Mouse (Mus musculus) testis, adult 2 months (tissue): ENCODE measurements around the gene Lhx9. TPM values are rescaled to one million over a fixed set of nuclear protein-coding genes. Genes with fewer than 3 reads are reported as not detected.

Source experiments
- H3K27ac ChIP-seq: fragments of 200-500 bp; 2 replicates; pipeline ENCODE4 v1.5.1; 2012; ENCODE audit warnings: low read depth, low read length; ENCODE audit not compliant: control insufficient read depth, insufficient read depth
- H3K27me3 ChIP-seq: fragments of 200-500 bp; 2 replicates; pipeline ENCODE4 v1.6.1; 2012; ENCODE audit warnings: mild to moderate bottlenecking, low read length, moderate library complexity; ENCODE audit not compliant: control insufficient read depth, insufficient read depth
- H3K36me3 ChIP-seq: fragments of 200-500 bp; 2 replicates; pipeline ENCODE4 v1.6.1; 2012; ENCODE audit warnings: mild to moderate bottlenecking, low read length; ENCODE audit not compliant: control insufficient read depth, insufficient read depth
- H3K4me1 ChIP-seq: fragments of 200-500 bp; 2 replicates; pipeline ENCODE4 v1.6.1; 2012; ENCODE audit warnings: low read length; ENCODE audit not compliant: control insufficient read depth, insufficient read depth
- H3K4me3 ChIP-seq: fragments of 200-500 bp; 2 replicates; pipeline ENCODE4 v1.5.1; 2012; ENCODE audit warnings: low read depth, mild to moderate bottlenecking, low read length, moderate library complexity, mixed read lengths; ENCODE audit not compliant: control insufficient read depth
- CTCF ChIP-seq: fragments of 200-500 bp; IDR thresholded peaks from 2 replicates; pipeline ENCODE4 v1.5.1; 2012; ENCODE audit warnings: low read depth, mild to moderate bottlenecking, inconsistent platforms, low read length, moderate library complexity; ENCODE audit not compliant: control insufficient read depth, insufficient read depth, insufficient replicate concordance
- POLR2A ChIP-seq: fragments of 200-500 bp; IDR thresholded peaks from 2 replicates; pipeline ENCODE4 v1.6.1; 2012; ENCODE audit warnings: low read depth, mild to moderate bottlenecking, inconsistent platforms, low read length, moderate library complexity; ENCODE audit not compliant: control insufficient read depth
- polyA plus RNA-seq: library from polyadenylated mRNA; depleted of rRNA; stranded (reverse); fragments of >200 nt; gene quantifications from 2 replicates; pipeline ENCODE4 v1.2.3, GENCODE M21; 2012

The Lhx9 gene
- polyA plus RNA-seq, 1 experiment: 0.52 TPM

DNA sequence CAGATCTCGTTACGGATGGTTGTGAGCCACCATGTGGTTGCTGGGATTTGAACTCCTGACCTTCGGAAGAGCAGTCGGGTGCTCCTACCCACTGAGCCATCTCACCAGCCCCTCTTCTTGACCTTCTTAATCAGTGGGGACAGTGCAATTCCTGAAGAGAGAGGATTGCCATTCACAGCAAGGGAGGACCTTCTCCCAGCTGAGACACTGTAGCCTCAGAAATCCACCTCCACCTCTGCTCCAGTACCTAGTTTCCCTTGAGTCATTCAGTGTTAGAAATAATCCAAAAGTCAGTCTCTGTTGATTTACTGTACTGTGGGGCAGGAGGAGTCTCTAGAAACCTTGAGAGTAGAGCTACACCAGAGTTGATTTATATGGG is 1.8 kb upstream of the Lhx9 start:
- Histone ChIP-seq H3K4me3 (no peak overlapping the region), H3K27ac (no peak overlapping the region), H3K36me3 (no peaks in the 10 kb centered on the region), H3K27me3 (peaks cover 2% of the 10 kb centered on the region; the same call in 1 of the 2 replicates), H3K4me1 (peaks cover 8% of the 10 kb centered on the region)
- no peak for TF ChIP-seq POLR2A
- TF ChIP-seq CTCF: no peak

DNA sequence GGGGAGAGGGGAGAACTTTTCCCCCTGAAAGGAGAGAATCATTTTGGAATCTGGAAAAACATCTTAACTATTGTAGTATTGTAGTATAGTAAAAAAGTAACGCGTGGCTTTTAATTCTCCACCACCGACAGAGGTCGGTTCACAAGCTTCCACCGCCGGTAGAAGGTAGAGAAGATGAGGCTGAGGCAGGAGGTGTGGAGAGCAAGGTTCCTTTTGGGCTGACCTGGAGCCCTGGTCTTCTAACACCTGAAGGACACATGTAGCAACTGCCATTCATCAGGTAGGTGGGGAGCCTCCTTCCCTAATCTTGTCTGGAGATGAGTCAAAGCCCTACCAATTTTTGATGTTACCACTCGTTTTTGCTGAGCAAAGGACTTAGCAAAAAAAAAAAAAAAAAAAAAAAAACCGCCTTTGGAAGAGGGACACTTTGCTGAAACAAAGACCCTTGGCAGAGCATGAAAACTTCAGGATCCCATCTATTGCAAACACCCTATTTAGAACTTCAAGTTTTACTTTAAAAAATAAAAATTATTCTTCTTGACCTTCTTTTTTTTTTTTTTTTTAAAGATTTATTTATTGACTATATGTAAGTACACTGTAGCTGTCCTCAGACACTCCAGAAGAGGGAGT is 1.3 kb upstream of the Lhx9 start:
- peaks cover 2% of the 10 kb centered on the region; the same call in 1 of the 2 replicates for H3K27me3 ChIP-seq
- H3K4me3 ChIP-seq: no peak overlapping the region
- H3K4me1 ChIP-seq: peaks cover 8% of the 10 kb centered on the region
- no peaks in the 10 kb centered on the region for H3K36me3 ChIP-seq
- TF ChIP-seq CTCF: no peak
- TF ChIP-seq POLR2A: no peak
- no peak overlapping the region for H3K27ac ChIP-seq

DNA sequence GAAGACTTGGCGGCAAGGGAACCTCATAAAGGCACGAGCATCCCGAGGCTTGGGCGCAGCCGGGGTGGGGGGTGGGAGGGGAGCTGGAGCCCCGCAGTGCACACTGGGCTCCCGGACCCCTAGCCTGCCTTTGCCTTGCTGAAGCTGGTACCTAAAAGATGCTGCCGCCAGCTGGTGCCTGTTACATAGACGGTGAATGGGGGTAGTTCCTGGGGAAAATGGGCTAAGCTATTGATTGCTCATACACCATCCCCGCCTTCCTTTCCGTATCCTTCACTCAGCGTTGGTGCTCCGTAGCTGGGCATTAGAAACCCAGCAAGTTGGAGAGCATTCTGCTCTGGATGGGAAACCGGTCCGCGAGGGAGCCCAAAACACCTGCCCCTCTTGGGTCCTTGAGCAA is 351 bp downstream of the Lhx9 start:
- Histone ChIP-seq H3K27me3 (peaks cover 4% of the 10 kb centered on the region), H3K4me1 (peaks cover 13% of the 10 kb centered on the region), H3K27ac (no peak overlapping the region), H3K36me3 (no peaks in the 10 kb centered on the region), H3K4me3 (peak overlapping the region; percentile 31)
- TF ChIP-seq POLR2A (no peak), CTCF (no peak)

DNA sequence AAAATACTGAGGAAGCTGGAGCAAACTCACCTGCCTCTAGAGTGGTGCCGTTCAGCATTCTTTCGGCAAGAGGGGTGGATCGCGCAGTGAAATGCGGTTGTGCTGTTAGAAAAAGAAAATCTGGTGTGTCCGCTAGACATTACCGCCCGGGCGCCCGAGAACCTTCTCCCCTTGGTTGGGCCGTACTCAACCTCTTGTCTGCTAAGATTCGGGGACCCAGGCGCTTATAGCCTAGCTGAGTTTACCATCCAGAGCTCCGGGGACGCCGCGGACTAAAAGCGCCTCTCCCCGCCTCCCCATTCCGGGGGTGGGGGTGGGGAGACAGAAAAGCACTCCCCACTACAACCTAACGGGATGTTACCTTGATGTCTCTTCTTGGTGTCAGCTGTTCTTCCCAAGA is 1.2 kb downstream of the Lhx9 start:
- H3K4me3 ChIP-seq: no peak overlapping the region
- no peak for TF ChIP-seq CTCF
- no peak for TF ChIP-seq POLR2A
- H3K27ac ChIP-seq: no peak overlapping the region
- H3K4me1 ChIP-seq: peaks cover 13% of the 10 kb centered on the region
- H3K36me3 ChIP-seq: no peaks in the 10 kb centered on the region
- H3K27me3 ChIP-seq: peaks cover 6% of the 10 kb centered on the region

DNA sequence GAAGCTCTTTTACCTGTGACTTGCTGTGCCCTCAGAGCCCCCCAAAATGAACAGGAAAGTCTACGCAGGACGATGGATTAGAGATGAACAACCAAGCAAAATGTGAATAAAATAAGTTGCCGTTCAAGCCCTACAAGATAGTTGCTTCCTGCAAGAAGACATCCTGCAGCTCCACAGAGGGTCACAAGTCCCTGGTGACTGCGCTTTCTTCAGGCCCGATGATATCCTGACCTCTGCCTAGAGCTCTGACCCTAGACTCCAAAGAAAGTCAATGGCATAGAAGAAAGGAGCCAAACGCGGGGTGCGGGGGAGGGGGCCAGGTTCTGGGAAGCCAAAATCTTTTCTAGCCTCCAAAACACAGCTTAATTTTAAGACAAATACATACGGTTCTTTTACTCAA is 1.8 kb downstream of the Lhx9 start:
- TF ChIP-seq CTCF: no peak
- TF ChIP-seq POLR2A: no peak
- Histone ChIP-seq H3K4me3 (no peak overlapping the region), H3K27ac (no peak overlapping the region), H3K36me3 (no peaks in the 10 kb centered on the region), H3K27me3 (peaks cover 10% of the 10 kb centered on the region), H3K4me1 (peaks cover 15% of the 10 kb centered on the region)

DNA sequence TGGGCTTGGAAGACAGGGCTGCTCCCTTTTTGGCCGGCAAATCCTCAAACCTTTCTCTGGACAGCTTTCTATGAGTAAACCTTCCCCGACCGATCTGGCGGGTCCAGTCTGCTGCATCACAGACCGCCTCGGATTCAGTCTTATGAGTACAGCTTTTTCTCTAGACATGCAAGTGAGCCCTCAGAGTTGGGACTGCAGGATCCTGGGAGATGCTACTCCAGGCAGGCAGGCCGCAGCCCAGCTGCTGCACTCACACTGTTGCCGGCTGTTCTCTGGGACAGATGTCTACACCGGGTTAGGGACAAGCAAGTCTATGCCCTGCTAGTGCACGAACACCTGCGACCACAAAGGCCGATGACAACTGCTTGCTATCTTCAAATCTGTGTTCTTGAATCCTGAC is 2.2 kb downstream of the Lhx9 start:
- H3K4me3 ChIP-seq: no peak overlapping the region
- H3K27ac ChIP-seq: no peak overlapping the region
- TF ChIP-seq POLR2A (no peak), CTCF (no peak)
- H3K27me3 ChIP-seq: peaks cover 11% of the 10 kb centered on the region
- peaks cover 19% of the 10 kb centered on the region for H3K4me1 ChIP-seq
- no peaks in the 10 kb centered on the region for H3K36me3 ChIP-seq

DNA sequence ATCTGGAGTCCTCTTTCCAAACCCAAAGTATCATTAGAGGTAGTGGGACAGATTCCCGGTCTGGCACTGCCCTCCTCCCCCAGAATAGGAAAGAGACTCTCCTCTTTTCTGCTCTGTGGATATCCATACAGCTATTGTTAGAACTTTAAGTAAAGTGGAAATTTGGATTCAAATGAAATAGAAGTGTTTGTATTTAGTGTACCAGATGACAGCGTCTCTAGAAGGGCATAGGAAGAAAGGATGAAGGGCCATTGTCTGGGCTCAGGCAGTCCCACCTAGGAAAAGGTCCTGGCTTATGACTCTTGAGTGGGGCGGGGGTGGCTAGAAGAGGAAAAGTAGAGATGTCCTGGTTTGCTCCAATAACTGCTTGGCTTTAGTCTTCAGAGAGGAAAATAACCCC is 2.9 kb downstream of the Lhx9 start:
- Histone ChIP-seq H3K4me3 (no peak overlapping the region), H3K27me3 (peaks cover 11% of the 10 kb centered on the region), H3K36me3 (no peaks in the 10 kb centered on the region), H3K4me1 (peaks cover 19% of the 10 kb centered on the region), H3K27ac (no peak overlapping the region)
- TF ChIP-seq CTCF (no peak), POLR2A (no peak)

DNA sequence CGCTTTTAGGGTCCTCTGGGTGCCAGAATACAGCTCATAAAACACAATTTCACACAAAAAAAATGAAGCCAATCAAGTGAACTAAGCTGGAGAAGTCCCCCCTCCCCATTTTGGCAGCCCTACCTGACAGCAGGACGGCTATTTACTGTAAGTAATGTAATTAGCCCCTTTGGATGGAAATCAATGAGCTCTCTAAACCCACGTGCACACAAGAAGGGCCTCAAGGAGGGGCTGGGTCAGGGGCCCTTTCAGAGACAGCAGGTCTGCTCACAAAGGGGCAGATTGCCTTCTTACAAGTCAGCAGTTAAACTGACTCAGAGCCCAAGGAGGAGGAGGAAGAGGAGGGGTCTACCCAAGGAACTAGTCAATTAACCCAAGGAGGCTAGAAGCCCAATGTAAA is 4.2 kb downstream of the Lhx9 start:
- Histone ChIP-seq H3K36me3 (no peaks in the 10 kb centered on the region), H3K4me1 (peaks cover 21% of the 10 kb centered on the region), H3K27ac (no peak overlapping the region), H3K4me3 (no peak overlapping the region), H3K27me3 (peaks cover 13% of the 10 kb centered on the region)
- no peak for TF ChIP-seq POLR2A
- TF ChIP-seq CTCF: no peak
